In genomic region chr17:5814641-5814920, GRCm38 (mm10) we compare ENCODE assay signal across 26 mouse cellular contexts. TPM values are rescaled to one million over a fixed set of nuclear protein-coding genes. Genes with fewer than 3 reads are reported as not detected.
DNase-seq lines count a peak whose midpoint lies in the region; ATAC-seq and TF ChIP-seq lines count a peak whose summit lies in the region.
"Had no signal": no experiment of that assay in that cellular context is flagged by ENCODE, and none has a peak within 500 bp of the region (broad histone marks: within the 10 kb centered on the region; RNA-seq: fewer than 3 reads in every experiment).

No protein-coding gene starts in this region.

- H3K9me3 ChIP-seq in heart, postnatal 0 days (replicated peaks; ENCODE audit: control insufficient read depth, low read length): no peaks in the 10 kb centered on the region
- H3K9me3 ChIP-seq in MEL (replicated peaks; ENCODE audit: insufficient read depth, low read length): no peaks in the 10 kb centered on the region
- no peaks in the 10 kb centered on the region for H3K9me3 ChIP-seq in embryonic facial prominence, embryonic 11.5 days (replicated peaks; ENCODE audit: control insufficient read depth, low read length)
- H3K9me3 ChIP-seq: forebrain, embryonic 13.5 days; neural tube, embryonic 15.5 days; stomach, embryonic 15.5 days had no signal

- no peak overlapping the region for H3K4me2 ChIP-seq in heart, postnatal 0 days (ENCODE audit: low read depth, low read length)
- H3K4me2 ChIP-seq in embryonic facial prominence, embryonic 11.5 days (ENCODE audit: low read depth, low read length): no peak overlapping the region
- H3K4me2 ChIP-seq: forebrain, embryonic 13.5 days; heart, embryonic 11.5 days; hindbrain, embryonic 13.5 days; neural tube, embryonic 15.5 days; stomach, embryonic 15.5 days had no signal

- no peak overlapping the region for H3K9ac ChIP-seq in heart, postnatal 0 days (replicated peaks; ENCODE audit: low read depth, low read length)
- 0 out of 2 replicates have a peak overlapping the region, but pooled peaks have one; percentile 22 for H3K9ac ChIP-seq in MEL (ENCODE audit: control insufficient read depth, low read depth, low read length, poor library complexity, severe bottlenecking)
- H3K9ac ChIP-seq in embryonic facial prominence, embryonic 11.5 days (replicated peaks; ENCODE audit: low read length): no peak overlapping the region
- H3K9ac ChIP-seq: forebrain, embryonic 13.5 days; hindbrain, embryonic 13.5 days; liver, embryonic 14.5 days; neural tube, embryonic 15.5 days; stomach, embryonic 15.5 days had no signal

- H3K27me3 ChIP-seq in heart, postnatal 0 days (ENCODE audit: control insufficient read depth, insufficient read depth, low read length): no peaks in the 10 kb centered on the region
- no peaks in the 10 kb centered on the region for H3K27me3 ChIP-seq in MEL (ENCODE audit: control insufficient read depth in 1 of 2, insufficient read depth in 2 of 2, low read length in 2 of 2)
- no peaks in the 10 kb centered on the region for H3K27me3 ChIP-seq in embryonic facial prominence, embryonic 11.5 days (ENCODE audit: control insufficient read depth, insufficient read depth, low read length)
- H3K27me3 ChIP-seq: forebrain, embryonic 13.5 days; hindbrain, embryonic 13.5 days; neural tube, embryonic 15.5 days; stomach, embryonic 15.5 days had no signal

- no peak for TF ChIP-seq RAD21 in MEL (IDR thresholded peaks at IDR 0.05; ENCODE audit: low read depth, low read length)

- intact Hi-C loops in left cerebral cortex, postnatal 10 days (cut with DNase I): no loop called here

- 9% methylated on average over 1 of the region's 1 CpGs for WGBS in heart, postnatal 0 days
- WGBS in embryonic facial prominence, embryonic 11.5 days: 19% methylated on average over 1 of the region's 1 CpGs

- ATAC-seq in heart, postnatal 0 days (ENCODE audit: insufficient read depth, low read depth): 0 out of 2 replicates have a peak, but pooled peaks have one; percentile 39
- ATAC-seq in embryonic facial prominence, embryonic 11.5 days (replicated peaks; ENCODE audit: insufficient number of reproducible peaks, low FRiP score, low TSS enrichment, low read depth): no peak
- 0 out of 2 replicates have a peak, but pooled peaks have one; percentile 22 for ATAC-seq in neutrophil, adult 5-6 weeks (ENCODE audit: extremely low read depth, insufficient number of reproducible peaks, low FRiP score, poor library complexity, severe bottlenecking)
- ATAC-seq: forebrain, embryonic 13.5 days had no signal

- DNase-seq in heart, postnatal 0 days (ENCODE audit: low spot score): no peak
- no peak for DNase-seq in heart, adult 18-20 months
- DNase-seq in MEL (ENCODE audit: low read depth, low spot score): no peak
- DNase-seq in embryonic facial prominence, embryonic 11.5 days (ENCODE audit: low spot score): peak; percentile 63
- no peak for DNase-seq in embryo, embryonic 9.5 days (ENCODE audit: extremely low spot score)
- DNase-seq in left cerebral cortex, postnatal 10 days (ENCODE audit: extremely low spot score in 1 of 2, low spot score in 2 of 2): no peak
- DNase-seq: adrenal gland, adult 2 months; cerebellum, adult 8-10 months; cerebellum, postnatal 25 days; heart, postnatal 4 days; kidney, adult 8-10 months; layer of hippocampus, postnatal 36 days; liver; lung, adult 2 months; lung, postnatal 4 days; midbrain, embryonic 14.5 days; right cerebral cortex, adult 18-20 months; right cerebral cortex, postnatal 4 days had no signal

- H3K27ac ChIP-seq in heart, postnatal 0 days (ENCODE audit: low read depth): no peak overlapping the region
- H3K27ac ChIP-seq in MEL (ENCODE audit: control insufficient read depth, low read depth, low read length): peak overlapping the region; percentile 71
- no peak overlapping the region for H3K27ac ChIP-seq in embryonic facial prominence, embryonic 11.5 days (replicated peaks; ENCODE audit: low read depth, low read length)
- H3K27ac ChIP-seq: forebrain, embryonic 13.5 days; hindbrain, embryonic 13.5 days; kidney, postnatal 0 days; liver, embryonic 14.5 days; neural tube, embryonic 15.5 days; stomach, embryonic 15.5 days had no signal

- TF ChIP-seq EP300 in heart, postnatal 0 days (IDR thresholded peaks at IDR 0.05; ENCODE audit: low read depth): no peak
- TF ChIP-seq EP300 in MEL (IDR thresholded peaks at IDR 0.05; ENCODE audit: low read depth in 1 of 2, low read length in 2 of 2): no peak

- H3K36me3 ChIP-seq in heart, postnatal 0 days (replicated peaks; ENCODE audit: control insufficient read depth, insufficient read depth, low read length): no peaks in the 10 kb centered on the region
- peaks cover 0 to 14% of the 10 kb centered on the region in 2 experiments; a peak in 2 of 4 replicates for H3K36me3 ChIP-seq in MEL (ENCODE audit: control insufficient read depth in 1 of 2, insufficient read depth in 2 of 2, low read length in 2 of 2)
- no peaks in the 10 kb centered on the region for H3K36me3 ChIP-seq in embryonic facial prominence, embryonic 11.5 days (replicated peaks; ENCODE audit: control insufficient read depth, insufficient read depth, low read depth, low read length)
- H3K36me3 ChIP-seq: hindbrain, embryonic 13.5 days; neural tube, embryonic 15.5 days; stomach, embryonic 15.5 days had no signal

- no peaks in the 10 kb centered on the region for H3K79me2 ChIP-seq in MEL (ENCODE audit: control insufficient read depth, insufficient read depth, low read length, poor library complexity)

- no peak for TF ChIP-seq CTCF in heart, postnatal 0 days (IDR thresholded peaks at IDR 0.05; ENCODE audit: low read depth)
- TF ChIP-seq CTCF in MEL (IDR thresholded peaks at IDR 0.05 in 2 of 3, conservative IDR thresholded peaks at IDR 0.05 in 1 of 3; ENCODE audit: control insufficient read depth in 1 of 3, insufficient read depth in 1 of 3, low read depth in 2 of 3, low read length in 3 of 3, poor library complexity in 1 of 3, severe bottlenecking in 1 of 3): no peak

- TF ChIP-seq POLR2A in MEL (IDR thresholded peaks at IDR 0.05; ENCODE audit: control insufficient read depth in 1 of 2, insufficient read depth in 1 of 2, low read depth in 1 of 2, low read length in 2 of 2, poor library complexity in 1 of 2): no peak

- H3K4me3 ChIP-seq in heart, postnatal 0 days (ENCODE audit: low read depth, low read length): no peak overlapping the region
- H3K4me3 ChIP-seq in MEL (ENCODE audit: control insufficient read depth in 1 of 2, insufficient read depth in 1 of 2, low read depth in 2 of 2, low read length in 2 of 2): no peak overlapping the region
- H3K4me3 ChIP-seq in embryonic facial prominence, embryonic 11.5 days (ENCODE audit: low read depth, low read length): no peak overlapping the region
- H3K4me3 ChIP-seq: forebrain, embryonic 13.5 days; hindbrain, embryonic 13.5 days; neural tube, embryonic 15.5 days; stomach, embryonic 15.5 days had no signal

- no peaks in the 10 kb centered on the region for H3K4me1 ChIP-seq in heart, postnatal 0 days (ENCODE audit: control insufficient read depth, insufficient read depth)
- peaks cover 5 to 15% of the 10 kb centered on the region in 2 experiments for H3K4me1 ChIP-seq in MEL (ENCODE audit: control insufficient read depth in 1 of 2, insufficient read depth in 2 of 2, low read length in 2 of 2)
- no peaks in the 10 kb centered on the region for H3K4me1 ChIP-seq in embryonic facial prominence, embryonic 11.5 days (ENCODE audit: control insufficient read depth, insufficient read depth, low read length)

TF ChIP-seq in MEL, 35 proteins besides CTCF, POLR2A, EP300 and RAD21:
- TF ChIP-seq TAL1 (IDR thresholded peaks at IDR 0.05; ENCODE audit: low read length) (no peak), MYC (IDR thresholded peaks at IDR 0.05; ENCODE audit: low read depth, low read length) (0 out of 2 replicates have a peak, but pooled peaks have one; percentile 39)

RNA-seq across cellular contexts. Expression of gene Snx9, which starts 26.5 kb away (rescaled TPM):
- total RNA-seq in heart, postnatal 0 days (2014; rRNA removed; ENCODE audit: low replicate concordance): 21.0 and 25.7 TPM in 2 replicates
- 16.0 and 16.6 TPM in 2 replicates for polyA plus RNA-seq in heart, postnatal 0 days (2015; fragmentation: Nextera tagmentation; extraction: Ambion mirVana)
- 10 to 100 TPM; 31.0 to 32.9 TPM for total RNA-seq in heart, adult 18-20 months (2021)
- total RNA-seq in MEL (2012; rRNA removed): 12.6 and 12.9 TPM in 2 replicates
- 10 to 100 TPM in 1 of 2 experiments, not detected in 1; 22.8 TPM for polyA plus RNA-seq in MEL (2012; ENCODE audit: insufficient read depth in 1 of 2, insufficient read length in 2 of 2, low read depth in 1 of 2, low replicate concordance in 2 of 2, missing spikeins in 1 of 2)
- 30.4 and 31.2 TPM in 2 replicates for polyA plus RNA-seq in embryonic facial prominence, embryonic 11.5 days (2014; fragmentation: Nextera tagmentation; extraction: Ambion mirVana)
- 60.4 and 73.9 TPM in 2 replicates for total RNA-seq in neutrophil, adult 5-6 weeks (2017)
- total RNA-seq in left cerebral cortex, postnatal 10 days (2021): 10 to 100 TPM in 1 of 2 experiments, 1 to 10 TPM in 1; 10.0 to 10.9 TPM
